Mouse (Mus musculus) cerebellum, postnatal 25 days (tissue): Measurements from ENCODE around the gene Irf5.
A peak's percentile ranks its signal among the peaks of the same experiment; 100 is the strongest.
"Not testable (repeated sequence)": the region's sequence is repeated elsewhere in the genome, so short reads cannot be mapped to it uniquely, and the experiment has no call there.

Source experiments
- DNase-seq, 2 experiments: peaks; one replicate each; pipeline ENCODE4 v3.0.0; 2021; ENCODE audit warnings: mixed read lengths in 2 of 2

The Irf5 gene

GRCm38 (mm10) chr6:29527361-29528164, 1.1 kb downstream of the Irf5 start:
- DNase-seq: no peak

- no peak for DNase-seq
Measured at GRCm38 (mm10) chr6:29528165-29528505, 1.7 kb downstream of the Irf5 start.

- DNase-seq: no peak
Measured at GRCm38 (mm10) chr6:29528561-29529443, 2.4 kb downstream of the Irf5 start.

DNA sequence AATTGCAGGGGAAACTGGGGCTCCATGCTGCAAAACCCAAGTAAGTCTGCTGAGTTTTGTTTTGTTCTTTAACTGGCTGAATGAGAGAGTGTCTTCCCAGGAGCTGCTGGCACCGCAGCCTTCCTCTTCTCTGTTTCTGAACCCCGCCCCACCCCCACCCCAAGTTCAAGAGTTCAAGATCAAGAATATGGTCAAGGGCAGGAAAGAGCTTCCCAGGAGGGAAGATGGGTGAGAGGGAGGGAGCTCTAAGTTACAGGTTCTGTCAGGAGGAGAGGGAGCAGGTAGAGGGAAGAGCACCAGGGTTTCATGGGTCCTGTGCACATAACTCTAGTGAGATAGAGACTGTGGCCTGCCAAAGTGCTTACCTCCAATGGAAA, 3.0 kb downstream of the Irf5 start:
- DNase-seq: no peak

GRCm38 (mm10) chr6:29530050-29530449, 3.6 kb downstream of the Irf5 start:
- DNase-seq: no peak

- DNase-seq: peak in 1 of 2 experiments; percentile 33
Measured at GRCm38 (mm10) chr6:29535316-29535715, 8.9 kb downstream of the Irf5 start.

DNA sequence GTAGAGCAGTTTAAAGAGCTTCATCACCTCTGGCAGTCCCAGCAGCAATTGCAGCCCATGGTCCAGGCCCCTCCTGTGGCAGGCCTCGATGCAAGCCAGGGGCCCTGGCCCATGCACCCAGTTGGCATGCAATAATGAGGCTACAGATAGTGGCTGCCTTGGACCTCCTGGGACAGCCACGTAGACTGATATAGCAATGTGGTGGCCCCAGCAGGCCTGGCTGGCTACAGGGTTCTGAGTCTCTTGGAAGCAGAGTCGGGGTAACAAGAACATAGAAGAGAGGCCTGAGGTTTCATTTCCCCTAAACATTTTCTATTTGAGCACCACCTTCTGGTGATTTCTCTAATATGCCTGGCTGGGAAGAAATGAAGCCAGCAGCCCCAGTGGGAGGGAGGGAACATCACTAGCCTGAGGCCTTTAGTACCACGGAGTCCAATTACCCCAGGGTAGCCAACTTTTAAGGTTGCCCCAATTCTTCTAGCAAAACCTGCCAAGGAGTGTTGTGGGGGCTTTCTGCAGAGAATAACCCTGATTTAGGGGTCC, 10.3 kb downstream of the Irf5 start:
- DNase-seq: no peak

- DNase-seq: peak; percentile 23 to 54
Measured at GRCm38 (mm10) chr6:29537221-29537620, 10.8 kb downstream of the Irf5 start.

DNA sequence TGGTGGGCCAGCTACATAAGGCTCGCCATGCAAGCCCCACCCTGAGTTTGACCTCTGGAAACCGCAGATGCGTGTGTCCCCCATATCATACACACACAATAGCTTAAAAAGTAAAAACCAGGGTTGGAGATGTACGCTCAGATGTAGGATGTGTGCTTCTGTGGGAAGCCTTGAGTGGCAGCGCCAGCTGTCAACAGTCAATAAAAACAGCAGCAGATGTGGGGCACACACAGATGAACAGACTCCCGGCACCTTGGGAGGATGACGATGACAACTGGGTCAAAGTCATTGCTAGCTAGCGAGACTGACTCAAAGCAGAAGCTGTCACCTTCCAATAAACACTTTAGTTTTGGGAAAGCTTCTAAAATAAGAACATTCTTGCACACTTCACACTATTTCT, 13.1 kb downstream of the Irf5 start:
- DNase-seq: no peak

DNA sequence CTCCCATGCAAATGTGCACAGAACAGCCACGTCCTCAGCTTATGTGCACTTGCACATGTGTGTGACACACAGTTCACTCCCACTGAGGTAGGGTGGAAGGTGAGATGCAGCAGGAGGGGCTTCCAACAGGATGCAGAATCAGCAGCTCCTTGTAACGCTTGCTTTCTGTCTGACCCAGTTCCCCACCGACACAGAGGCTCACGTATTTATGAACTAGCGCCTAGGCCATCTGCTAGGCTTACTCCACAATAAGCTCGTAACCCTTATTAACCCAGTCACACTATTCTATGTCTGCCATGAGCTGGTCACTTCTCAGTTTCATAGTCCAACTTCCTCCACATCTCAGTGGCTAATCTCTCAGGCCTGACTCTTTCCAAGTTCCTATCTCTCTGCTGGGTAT, 13.8 kb downstream of the Irf5 start:
- no peak for DNase-seq

DNA sequence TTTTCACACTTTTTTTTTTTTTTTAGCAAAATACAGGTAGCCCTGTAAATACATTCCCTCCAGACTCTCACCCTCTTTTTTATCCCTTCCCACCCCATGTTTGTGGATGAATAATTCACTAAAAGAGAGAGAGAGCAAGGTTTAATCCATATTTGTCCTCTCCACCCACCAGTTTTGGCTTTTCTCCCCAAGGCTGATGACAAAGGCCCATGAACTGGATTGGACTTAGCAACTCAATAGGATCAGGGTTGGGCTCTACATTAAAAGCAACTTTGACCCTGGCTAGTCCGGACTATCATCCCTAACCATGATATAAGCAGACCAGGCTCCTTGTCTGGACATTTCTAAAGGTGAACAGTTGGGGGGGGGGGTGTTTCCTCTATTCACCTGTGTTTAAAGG, 14.5 kb downstream of the Irf5 start:
- no peak for DNase-seq

GRCm38 (mm10) chr6:29545611-29546010, 19.2 kb downstream of the Irf5 start:
- DNase-seq: no peak

DNA sequence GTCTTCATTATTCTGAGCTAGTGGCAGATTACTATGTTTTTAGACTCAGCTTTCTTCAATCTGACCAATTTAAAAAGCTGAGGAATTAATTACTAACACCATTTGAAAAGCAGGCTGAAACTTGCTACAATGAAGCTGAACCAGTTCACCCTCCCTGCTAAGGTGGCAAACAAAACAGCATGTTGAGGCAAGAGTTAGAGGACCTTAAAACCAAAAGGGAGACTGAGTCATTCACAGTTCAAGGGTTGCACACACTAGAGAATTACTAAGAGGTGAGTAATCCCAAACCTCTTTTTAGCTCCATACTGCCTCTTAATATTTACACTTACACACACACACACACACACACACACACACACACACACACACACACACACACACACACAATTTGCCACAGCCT, 21.2 kb downstream of the Irf5 start:
- no peak for DNase-seq

DNA sequence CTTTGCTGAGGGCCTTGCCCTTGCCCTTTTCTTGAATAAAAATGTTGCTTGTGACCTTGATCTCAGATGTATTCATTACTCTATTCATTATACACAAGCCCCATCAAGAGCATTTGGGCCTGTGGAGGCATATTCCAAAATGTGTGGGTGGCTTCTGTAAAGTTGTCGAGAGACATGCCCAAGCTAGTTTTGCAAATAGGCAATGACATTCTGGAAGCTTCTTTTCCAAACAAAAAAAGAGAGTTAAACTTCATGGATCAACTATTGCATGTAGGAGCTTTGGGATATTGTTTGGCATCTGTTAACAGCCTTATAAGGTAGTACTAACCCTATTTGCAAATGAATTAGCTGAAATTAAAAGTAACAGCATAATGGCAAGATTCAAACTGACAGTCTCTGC, 21.7 kb downstream of the Irf5 start:
- no peak for DNase-seq

DNA sequence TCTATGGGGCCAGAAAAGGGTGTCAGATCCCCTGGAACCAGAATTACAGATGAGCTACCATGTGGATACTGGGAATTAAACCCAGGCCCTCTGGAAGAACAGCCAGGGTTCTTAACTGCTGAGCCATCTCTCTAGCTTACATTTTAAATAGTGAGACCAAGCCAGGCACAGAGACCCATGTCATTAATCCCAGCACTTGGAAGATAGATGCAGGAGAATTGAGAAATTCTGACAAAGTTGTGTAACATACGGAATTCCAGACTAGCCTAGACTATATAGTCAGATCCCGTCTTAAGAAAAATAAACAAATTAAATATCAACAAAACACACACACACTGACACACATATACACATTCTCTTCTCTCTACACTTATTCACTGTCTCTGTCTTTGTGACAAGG, 26.1 kb downstream of the Irf5 start:
- DNase-seq: no peak

DNA sequence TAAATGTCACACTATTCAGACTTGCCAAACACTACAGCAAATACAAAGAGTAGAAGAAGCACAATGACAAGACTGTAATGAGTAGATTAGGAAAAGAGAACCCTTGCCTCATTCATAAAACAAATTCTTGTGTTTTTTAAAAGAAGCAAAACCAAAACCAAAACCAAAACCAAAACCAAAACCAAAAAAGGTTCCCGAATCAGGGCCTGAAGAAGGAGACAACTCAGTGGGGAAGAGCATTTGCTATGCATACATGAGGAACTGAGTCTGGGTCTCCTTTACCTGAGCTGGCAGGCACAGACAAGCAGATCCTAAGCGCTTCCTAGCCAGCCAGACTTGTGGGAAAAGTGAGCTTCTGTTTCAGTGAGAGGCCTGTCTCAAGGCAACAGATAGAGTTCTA, 30.7 kb downstream of the Irf5 start:
- DNase-seq: no peak

- not testable (repeated sequence) for DNase-seq
Measured at GRCm38 (mm10) chr6:29576388-29576787, 50.0 kb downstream of the Irf5 start.

GRCm38 (mm10) chr6:29580770-29581169, 54.3 kb downstream of the Irf5 start:
- DNase-seq: no peak

GRCm38 (mm10) chr6:29581202-29581601, 54.8 kb downstream of the Irf5 start:
- no peak for DNase-seq
